Mouse (Mus musculus) liver, embryonic 14.5 days (tissue): ENCODE results near the gene Samsn1. TPM values are rescaled to one million over a fixed set of nuclear protein-coding genes. Genes with fewer than 3 reads are reported as not detected.

Experiments used
- ATAC-seq: fragments of 200-750 bp; cut with Nextera tagmentation; 2 replicates; pipeline ENCODE4 v1.8.0; 2017; ENCODE audit warnings: moderate number of reproducible peaks, mild to moderate bottlenecking, moderate library complexity; ENCODE audit not compliant: insufficient read depth
- DNase-seq, 3 experiments: peaks; one replicate each; pipeline ENCODE4 v3.0.0-alpha.2; 2012 to 2013; ENCODE audit warnings: low read depth in 3 of 3, low spot score in 3 of 3
- H3K27ac ChIP-seq: fragments of 300-500 bp; sonication (generic); 2 replicates; pipeline ENCODE4 v1.5.1; 2014; ENCODE audit warnings: moderate library complexity, mild to moderate bottlenecking, control low read depth, inconsistent platforms
- H3K27me3 ChIP-seq: fragments of 300-500 bp; sonication (generic); 2 replicates; pipeline ENCODE4 v1.6.1; 2014; ENCODE audit warnings: mild to moderate bottlenecking, low read length, moderate library complexity; ENCODE audit not compliant: control insufficient read depth, insufficient read depth
- H3K36me3 ChIP-seq: fragments of 300-500 bp; sonication (generic); replicated peaks from 2 replicates; pipeline ENCODE4 v1.6.1; 2014; ENCODE audit warnings: low read depth; ENCODE audit not compliant: control insufficient read depth, insufficient read depth
- H3K4me1 ChIP-seq, 2 experiments: fragments of 200-500 bp in 1 of 2; fragments of 300-500 bp in 1 of 2; sonication (generic) in 1 of 2; replicated peaks; 2 replicates each; pipeline ENCODE4 v1.6.1; 2012 to 2014; ENCODE audit warnings: antibody characterized with exemption in 1 of 2, inconsistent platforms in 1 of 2, low read length in 1 of 2; ENCODE audit not compliant: control insufficient read depth in 2 of 2, insufficient read depth in 2 of 2
- H3K4me2 ChIP-seq: fragments of 300-500 bp; sonication (generic); 2 replicates; pipeline ENCODE4 v1.6.1; 2014; ENCODE audit warnings: low read depth, mild to moderate bottlenecking, control low read depth, moderate library complexity
- H3K4me3 ChIP-seq, 2 experiments: fragments of 200-500 bp in 1 of 2; fragments of 300-500 bp in 1 of 2; sonication (generic) in 1 of 2; 2 replicates each; pipeline ENCODE4 v1.5.1; 2012 to 2014; ENCODE audit warnings: low read depth in 2 of 2, low read length in 2 of 2, mild to moderate bottlenecking in 2 of 2, control low read depth in 1 of 2, inconsistent platforms in 1 of 2, moderate library complexity in 1 of 2; ENCODE audit not compliant: insufficient read depth in 1 of 2
- H3K9ac ChIP-seq: fragments of 300-500 bp; sonication (generic); replicated peaks from 2 replicates; pipeline ENCODE4 v1.6.1; 2014; ENCODE audit warnings: mild to moderate bottlenecking, control low read depth, moderate library complexity
- H3K9me3 ChIP-seq: fragments of 300-500 bp; sonication (generic); 2 replicates; pipeline ENCODE4 v1.6.1; 2016; ENCODE audit warnings: low read length, mixed read lengths; ENCODE audit not compliant: control insufficient read depth
- CTCF ChIP-seq: IDR thresholded peaks from 2 replicates; pipeline ENCODE4 v1.5.1; 2016; ENCODE audit warnings: antibody characterized with exemption, low read depth, control low read depth
- EP300 ChIP-seq: IDR thresholded peaks from 2 replicates; pipeline ENCODE4 v1.6.1; 2016; ENCODE audit warnings: antibody characterized with exemption, low read depth
- WGBS: fragments of 180-500 bp; shearing (Covaris S2); extraction: QIAGEN DNeasy Blood & Tissue Kit; methylation state at CpG from one replicate; pipeline ENCODE4 v1.1.7; 2014; ENCODE audit not compliant: insufficient replicate concordance; 5-methylcytosine and 5-hydroxymethylcytosine counted together
- polyA plus RNA-seq, 2 experiments: library from polyadenylated mRNA; depleted of rRNA in 1 of 2; stranded (reverse) in 1 of 2; unstranded in 1 of 2; fragments of >200 nt; fragmentation: Nextera tagmentation in 1 of 2; extraction: Ambion mirVana in 1 of 2; gene quantifications; 2 replicates each; pipeline versions ENCODE4 v1.2.1 to v1.2.3; 2012 to 2014

Samsn1 gene
- polyA plus RNA-seq, 2 experiments, result 7.3 to 11.8 TPM

DNA sequence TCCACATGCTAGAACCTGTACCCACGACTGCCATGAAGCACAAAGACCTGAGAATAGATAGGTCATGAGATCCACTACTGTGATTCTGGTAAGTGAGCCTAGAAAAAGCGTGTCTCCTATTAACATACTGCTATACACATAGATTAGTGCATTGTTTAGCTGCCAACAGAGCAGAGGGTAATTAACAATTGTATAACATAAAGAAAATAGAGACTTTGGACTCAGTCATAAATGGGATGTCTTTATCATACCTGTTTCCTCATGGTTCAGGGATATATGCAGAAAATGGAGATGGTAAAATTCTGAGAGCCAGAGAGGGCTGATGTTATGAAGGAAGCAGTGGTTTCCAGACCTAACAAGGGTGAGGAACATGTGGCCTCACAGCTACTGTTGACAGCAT, 95.6 kb downstream of the Samsn1 start:
- ATAC-seq, result no peak
- no peak for TF ChIP-seq EP300
- H3K4me3 ChIP-seq, result no peak overlapping the region

GRCm38 (mm10) chr16:75920870-75921269, 101.2 kb downstream of the Samsn1 start:
- Histone ChIP-seq H3K4me1 (peaks cover 17% of the 10 kb centered on the region in 2 experiments), H3K9ac (no peak overlapping the region), H3K27ac (no peak overlapping the region), H3K9me3 (no peaks in the 10 kb centered on the region), H3K27me3 (no peaks in the 10 kb centered on the region), H3K4me2 (no peak overlapping the region), H3K36me3 (no peaks in the 10 kb centered on the region), H3K4me3 (no peak overlapping the region)
- DNase-seq (no peak), ATAC-seq (no peak)
- WGBS, result 48% methylated on average over 4 of the region's 4 CpGs
- no peak for TF ChIP-seq CTCF
- no peak for TF ChIP-seq EP300

More for the DNA sequence above, 95.6 kb downstream of the Samsn1 start:
- H3K27ac ChIP-seq, result no peak overlapping the region
- 0 out of 4 replicates have a peak, but pooled peaks cover 0 to 1% of the 10 kb centered on the region in 2 experiments for H3K4me1 ChIP-seq
- 53% methylated on average over 2 of the region's 2 CpGs for WGBS
- H3K27me3 ChIP-seq, result no peaks in the 10 kb centered on the region
- H3K4me2 ChIP-seq, result no peak overlapping the region
- no peak overlapping the region for H3K9ac ChIP-seq
- no peak for DNase-seq
- no peaks in the 10 kb centered on the region for H3K36me3 ChIP-seq
- H3K9me3 ChIP-seq, result no peaks in the 10 kb centered on the region

- H3K9ac ChIP-seq, result no peak overlapping the region
- no peak overlapping the region for H3K4me3 ChIP-seq
- H3K27ac ChIP-seq, result no peak overlapping the region
- WGBS, result 40% methylated on average over 4 of the region's 4 CpGs
- no peak for ATAC-seq
- H3K4me1 ChIP-seq, result peaks cover 17% of the 10 kb centered on the region in 2 experiments
- DNase-seq, result no peak
- TF ChIP-seq EP300, result peak; percentile 57; the same call in 1 of the 2 replicates
- no peak for TF ChIP-seq CTCF
- H3K4me2 ChIP-seq, result no peak overlapping the region
- H3K36me3 ChIP-seq, result no peaks in the 10 kb centered on the region
- no peaks in the 10 kb centered on the region for H3K9me3 ChIP-seq
- H3K27me3 ChIP-seq, result no peaks in the 10 kb centered on the region
These were observed 102.8 kb downstream of the Samsn1 start for GRCm38 (mm10) chr16:75919298-75919697.

GRCm38 (mm10) chr16:75917712-75918111, 104.4 kb downstream of the Samsn1 start:
- DNase-seq, result peak; percentile 50 to 51 (median 50)
- Histone ChIP-seq H3K9ac (peak overlapping the region; percentile 20; the same call in 1 of the 2 replicates), H3K27ac (peak overlapping the region; percentile 32), H3K4me1 (peaks cover 17% of the 10 kb centered on the region in 2 experiments), H3K27me3 (no peaks in the 10 kb centered on the region), H3K36me3 (no peaks in the 10 kb centered on the region), H3K4me3 (no peak overlapping the region), H3K4me2 (peak overlapping the region; percentile 45), H3K9me3 (no peaks in the 10 kb centered on the region)
- 19% methylated on average over 5 of the region's 5 CpGs for WGBS
- TF ChIP-seq CTCF (no peak), EP300 (peak; percentile 72)
- ATAC-seq, result peak; percentile 95

GRCm38 (mm10) chr16:75912051-75912450, 110.0 kb downstream of the Samsn1 start:
- Histone ChIP-seq H3K27ac (no peak overlapping the region), H3K9me3 (no peaks in the 10 kb centered on the region), H3K9ac (no peak overlapping the region), H3K4me3 (no peak overlapping the region), H3K36me3 (no peaks in the 10 kb centered on the region), H3K27me3 (no peaks in the 10 kb centered on the region), H3K4me1 (peaks cover 0 to 4% of the 10 kb centered on the region in 2 experiments; a peak in 2 of 4 replicates), H3K4me2 (no peak overlapping the region)
- WGBS, result 71% methylated on average over 5 of the region's 5 CpGs
- DNase-seq (no peak), ATAC-seq (no peak)
- TF ChIP-seq CTCF, result no peak
- TF ChIP-seq EP300, result no peak
